12 mouse cellular contexts compared by ENCODE assay signal in genomic region chr14:101568828-101569227, GRCm38 (mm10). TPM values are rescaled to one million over a fixed set of nuclear protein-coding genes. Genes with fewer than 3 reads are reported as not detected.
DNase-seq lines count a peak whose midpoint lies in the region; ATAC-seq and TF ChIP-seq lines count a peak whose summit lies in the region.
"Had no signal": no experiment of that assay in that cellular context is flagged by ENCODE, and none has a peak within 500 bp of the region (broad histone marks: within the 10 kb centered on the region; RNA-seq: fewer than 3 reads in every experiment).

No protein-coding gene starts in this region.

- H3K9me3 ChIP-seq in midbrain, embryonic 15.5 days = no peaks in the 10 kb centered on the region
- H3K9me3 ChIP-seq: forebrain, embryonic 13.5 days; neural tube, embryonic 15.5 days; stomach, embryonic 15.5 days had no signal

- H3K4me3 ChIP-seq in kidney, adult 2 months (ENCODE audit: insufficient read depth, low read depth, low read length) = no peak overlapping the region
- H3K4me3 ChIP-seq in midbrain, embryonic 15.5 days = no peak overlapping the region
- H3K4me3 ChIP-seq: forebrain, embryonic 13.5 days; neural tube, embryonic 15.5 days; stomach, embryonic 15.5 days had no signal

- no peak overlapping the region for H3K27ac ChIP-seq in kidney, adult 2 months (ENCODE audit: insufficient read depth, low read depth, low read length)
- H3K27ac ChIP-seq in midbrain, embryonic 15.5 days = no peak overlapping the region
- H3K27ac ChIP-seq: forebrain, embryonic 13.5 days; liver, embryonic 14.5 days; neural tube, embryonic 15.5 days; stomach, embryonic 15.5 days had no signal

- no peak for TF ChIP-seq POLR2A in kidney, adult 2 months (IDR thresholded peaks at IDR 0.05; ENCODE audit: low read depth, low read length)

- WGBS in kidney, adult 2 months = 73% methylated on average over 2 of the region's 2 CpGs
- 94% methylated on average over 2 of the region's 2 CpGs for WGBS in midbrain, embryonic 15.5 days

- H3K4me1 ChIP-seq in kidney, adult 2 months (ENCODE audit: control insufficient read depth, insufficient read depth, low read length) = no peaks in the 10 kb centered on the region
- H3K4me1 ChIP-seq in midbrain, embryonic 15.5 days = no peaks in the 10 kb centered on the region
- H3K4me1 ChIP-seq: forebrain, embryonic 13.5 days; neural tube, embryonic 15.5 days; stomach, embryonic 15.5 days had no signal

- TF ChIP-seq CTCF in kidney, adult 2 months (conservative IDR thresholded peaks at IDR 0.05; ENCODE audit: insufficient read depth, insufficient read length, low read depth, low read length) = no peak

- peak; percentile 11 for DNase-seq in kidney, adult 2 months
- DNase-seq in kidney, adult 9 months = no peak
- peak; percentile 74 for DNase-seq in Muller cell, postnatal 12 days (ENCODE audit: inconsistent ontology term)
- DNase-seq in fat pad, adult 2 months (ENCODE audit: extremely low read depth, low read depth, low spot score) = peak; percentile 83
- peak; percentile 35 to 59 for DNase-seq in heart, postnatal 36 days
- DNase-seq in left cerebral cortex, adult 9 months (ENCODE audit: low spot score in 2 of 2) = no peak

- H3K27me3 ChIP-seq in kidney, adult 2 months (replicated peaks; ENCODE audit: control insufficient read depth, insufficient read depth, low read length) = no peaks in the 10 kb centered on the region
- no peaks in the 10 kb centered on the region for H3K27me3 ChIP-seq in midbrain, embryonic 15.5 days (replicated peaks)
- H3K27me3 ChIP-seq: forebrain, embryonic 13.5 days; neural tube, embryonic 15.5 days; stomach, embryonic 15.5 days had no signal

- no peak overlapping the region for H3K9ac ChIP-seq in midbrain, embryonic 15.5 days
- H3K9ac ChIP-seq: forebrain, embryonic 13.5 days; liver, embryonic 14.5 days; neural tube, embryonic 15.5 days; stomach, embryonic 15.5 days had no signal

- no peaks in the 10 kb centered on the region for H3K36me3 ChIP-seq in kidney, adult 2 months (ENCODE audit: control insufficient read depth, insufficient read depth, low read length)
- no peaks in the 10 kb centered on the region for H3K36me3 ChIP-seq in midbrain, embryonic 15.5 days (replicated peaks)
- H3K36me3 ChIP-seq: neural tube, embryonic 15.5 days; stomach, embryonic 15.5 days had no signal

- H3K4me2 ChIP-seq in midbrain, embryonic 15.5 days = no peak overlapping the region
- H3K4me2 ChIP-seq: forebrain, embryonic 13.5 days; neural tube, embryonic 15.5 days; stomach, embryonic 15.5 days had no signal

- intact Hi-C loops in heart, postnatal 36 days (cut with DNase I) = no loop called here

- no peak for ATAC-seq in midbrain, embryonic 15.5 days (replicated peaks)
- ATAC-seq in CD4-positive, CD25-positive, alpha-beta regulatory T cell, adult 4 months = no peak
- ATAC-seq: forebrain, embryonic 13.5 days had no signal

RNA-seq across cellular contexts. Expression of gene Tbc1d4, which starts 40.2 kb away (rescaled TPM):
- polyA plus RNA-seq in kidney, adult 2 months (2012; rRNA removed) = 7.4 and 8.9 TPM in 2 replicates
- total RNA-seq in heart, postnatal 36 days (2021) = 10 to 100 TPM; 64.9 to 93.1 TPM
- polyA plus RNA-seq in midbrain, embryonic 15.5 days (2015; fragmentation: Nextera tagmentation; extraction: Ambion mirVana) = 8.8 and 9.4 TPM in 2 replicates
- polyA plus RNA-seq in CD4-positive, CD25-positive, alpha-beta regulatory T cell, adult 4 months (2017; shearing (Covaris generic)) = 100 to 1,000 TPM; 145 to 157 TPM

Comparison
In these comparisons a context has a peak if more than half of its experiments do, and no peak if none do; other contexts are left out.
1. DNase-seq: peak in kidney, adult 2 months (single experiment), Muller cell, postnatal 12 days (single experiment), fat pad, adult 2 months (single experiment) and heart, postnatal 36 days (2 of 2); none in kidney, adult 9 months (single experiment) and left cerebral cortex, adult 9 months (0 of 2).
2. RNA of gene Tbc1d4, which starts 40.2 kb away (polyA plus RNA-seq): 145 to 157 TPM in CD4-positive, CD25-positive, alpha-beta regulatory T cell, adult 4 months; 7.4 to 8.9 TPM in kidney, adult 2 months and 8.8 to 9.4 TPM in midbrain, embryonic 15.5 days; every median in the first group is over 10 times any median in the second.